Mouse (Mus musculus) c-Kit-positive CD71-positive TER-119-negative erythroid progenitor cells, embryonic 14.5 days (primary cell): ENCODE measurements around the gene Fbxl5.
A peak's percentile ranks its signal among the peaks of the same experiment; 100 is the strongest.

Source experiments
- DNase-seq: peaks from one replicate; pipeline ENCODE4 v3.0.0-alpha.2; 2013; ENCODE audit warnings: low read depth

Gene Fbxl5

DNA sequence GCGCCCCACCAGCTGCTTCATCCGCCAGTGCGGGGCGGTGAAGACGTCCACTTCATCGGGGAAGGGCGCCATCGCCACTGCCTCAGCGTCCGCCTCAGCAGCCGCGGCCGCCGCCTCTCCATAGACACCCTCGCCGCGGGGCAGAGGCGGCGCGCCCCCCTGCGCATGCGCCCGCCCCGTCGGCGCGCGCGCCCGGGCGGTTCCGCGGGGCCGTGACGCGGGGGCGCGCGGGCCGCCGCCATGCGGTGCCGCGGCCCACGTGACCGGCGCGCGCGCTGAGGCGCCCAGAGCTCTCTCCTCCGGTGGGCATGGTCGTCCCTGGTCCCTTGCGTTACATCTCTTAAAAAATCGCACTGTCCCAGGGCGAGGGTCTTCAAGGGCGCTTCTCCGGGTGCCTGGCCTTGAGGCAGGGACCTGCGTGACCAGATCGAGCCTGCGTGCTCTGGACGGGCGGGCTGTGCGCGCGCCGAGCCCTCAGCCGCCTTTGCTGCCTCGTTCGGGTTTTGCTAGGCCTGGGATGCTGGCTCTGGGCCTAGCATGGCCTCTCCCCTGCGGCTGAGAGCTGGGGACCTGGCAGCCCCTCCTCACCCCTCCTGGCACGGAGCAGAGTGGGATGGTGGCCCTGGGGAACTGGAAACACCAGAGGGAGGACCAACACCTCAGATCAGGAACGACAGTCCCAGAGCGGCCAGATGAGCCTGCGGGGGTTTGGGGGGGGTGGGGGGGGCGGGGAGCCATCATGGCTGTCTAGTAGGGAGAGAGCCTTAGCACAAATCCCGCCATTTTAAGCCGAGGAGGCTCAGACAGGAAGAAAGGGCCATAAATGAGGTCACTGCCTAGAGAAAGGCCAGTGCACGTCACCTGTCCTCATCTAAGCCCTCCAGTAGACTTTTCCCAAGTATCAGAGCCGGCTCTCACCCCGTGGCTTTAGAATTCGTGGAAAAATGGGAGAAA is 39.2 kb downstream of the Fbxl5 start:
- DNase-seq, result peak; percentile 45

DNA sequence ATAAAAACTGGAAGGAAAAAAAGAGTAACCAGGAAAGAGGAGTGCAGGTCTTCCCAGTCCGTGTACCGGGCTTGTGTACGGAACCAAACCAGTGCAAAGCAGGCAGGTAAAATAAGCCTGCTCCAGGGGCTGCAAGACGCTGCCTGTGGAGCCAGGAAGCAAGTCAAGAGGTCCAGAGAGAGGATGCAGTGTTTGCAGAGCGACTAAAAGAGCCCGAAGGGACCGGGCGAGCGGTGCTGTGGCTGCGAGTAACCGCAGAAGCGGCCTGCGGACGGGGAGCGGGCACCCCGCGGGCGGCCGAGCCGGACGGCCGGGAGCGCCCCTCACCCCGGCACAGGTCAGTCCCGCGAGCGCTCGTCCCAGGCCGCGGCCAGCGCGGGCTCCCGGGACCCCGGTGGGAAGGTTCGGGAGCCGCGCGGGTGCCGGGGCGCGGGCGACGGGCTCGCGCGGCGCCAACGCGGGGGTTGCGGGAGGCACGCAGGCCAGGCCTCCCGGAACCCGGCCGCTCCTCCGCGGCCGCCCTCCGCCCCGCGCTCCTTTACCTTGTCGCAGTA is 39.9 kb downstream of the Fbxl5 start:
- DNase-seq, result no peak

DNA sequence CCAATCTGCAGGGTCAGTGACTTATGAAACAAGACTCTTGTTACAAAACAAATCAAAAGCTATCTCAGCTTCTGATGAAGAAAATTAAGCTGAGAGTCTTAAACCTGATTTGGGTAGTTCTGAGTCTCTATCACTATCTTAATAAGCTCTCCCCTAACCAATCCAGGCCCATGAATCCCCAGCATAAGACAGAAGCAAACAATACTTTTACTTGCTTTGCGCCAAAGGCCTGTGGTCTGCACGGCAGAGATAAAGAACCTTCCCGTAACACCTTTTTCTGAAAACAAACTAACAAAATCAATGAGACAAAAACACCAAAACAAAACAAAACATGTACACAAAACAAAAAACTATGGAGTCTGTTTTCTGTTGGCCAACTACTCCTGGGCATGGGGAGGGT is 42.9 kb downstream of the Fbxl5 start:
- no peak for DNase-seq

DNA sequence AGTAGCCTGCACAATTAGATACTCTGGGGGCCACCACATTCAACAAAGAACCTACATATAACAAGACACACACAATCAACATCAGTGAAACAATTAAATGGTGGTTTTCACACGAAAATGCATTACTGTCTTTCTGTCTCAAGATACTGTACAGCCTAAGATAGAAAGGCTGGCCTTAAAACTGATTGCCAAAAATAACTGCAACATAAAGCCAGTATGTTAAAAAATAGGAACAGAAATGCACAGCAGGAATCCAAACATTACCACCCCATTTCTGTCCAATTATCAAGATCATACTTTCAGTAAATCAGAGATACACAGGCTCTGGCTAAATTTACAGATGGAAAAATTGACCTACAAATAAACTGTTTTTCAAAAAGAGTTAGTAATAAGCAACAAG is 44.4 kb downstream of the Fbxl5 start:
- no peak for DNase-seq

DNA sequence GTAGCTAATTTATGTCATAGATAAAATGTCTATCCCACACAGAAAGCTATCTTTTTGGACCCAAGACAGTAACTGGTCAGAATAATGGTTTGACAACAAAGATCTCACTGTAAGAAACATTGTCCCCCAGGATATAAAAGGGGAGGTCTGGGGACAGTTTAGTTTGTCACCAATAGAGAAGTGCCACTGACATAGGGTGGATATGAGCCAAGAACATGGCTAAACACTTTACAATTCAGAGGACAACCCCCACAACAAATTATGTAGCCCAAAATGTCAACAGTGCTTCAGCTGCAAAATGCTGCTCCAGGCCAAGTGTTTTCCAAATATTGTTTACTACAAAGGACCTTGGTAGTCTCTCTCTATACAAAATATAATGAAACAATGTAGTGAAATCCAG is 45.0 kb downstream of the Fbxl5 start:
- no peak for DNase-seq

DNA sequence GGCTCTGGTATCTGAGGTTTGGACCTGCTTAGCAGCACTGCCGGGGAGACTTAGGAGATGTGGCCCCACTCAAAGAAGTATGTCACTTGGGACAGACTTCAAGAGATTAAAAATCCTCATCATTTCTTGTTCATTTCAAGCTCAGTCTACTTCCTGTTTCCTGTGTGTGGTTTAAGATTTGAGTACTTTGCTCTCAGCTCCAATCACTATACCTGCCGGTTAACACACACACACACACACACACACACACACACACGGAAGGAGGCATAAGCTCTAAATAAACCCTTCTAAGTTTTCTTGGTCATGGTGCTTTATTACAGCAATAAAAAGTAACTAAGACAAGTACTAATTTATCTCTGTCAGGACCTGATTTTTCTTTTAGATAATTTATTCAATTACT is 49.9 kb downstream of the Fbxl5 start:
- DNase-seq, result no peak

DNA sequence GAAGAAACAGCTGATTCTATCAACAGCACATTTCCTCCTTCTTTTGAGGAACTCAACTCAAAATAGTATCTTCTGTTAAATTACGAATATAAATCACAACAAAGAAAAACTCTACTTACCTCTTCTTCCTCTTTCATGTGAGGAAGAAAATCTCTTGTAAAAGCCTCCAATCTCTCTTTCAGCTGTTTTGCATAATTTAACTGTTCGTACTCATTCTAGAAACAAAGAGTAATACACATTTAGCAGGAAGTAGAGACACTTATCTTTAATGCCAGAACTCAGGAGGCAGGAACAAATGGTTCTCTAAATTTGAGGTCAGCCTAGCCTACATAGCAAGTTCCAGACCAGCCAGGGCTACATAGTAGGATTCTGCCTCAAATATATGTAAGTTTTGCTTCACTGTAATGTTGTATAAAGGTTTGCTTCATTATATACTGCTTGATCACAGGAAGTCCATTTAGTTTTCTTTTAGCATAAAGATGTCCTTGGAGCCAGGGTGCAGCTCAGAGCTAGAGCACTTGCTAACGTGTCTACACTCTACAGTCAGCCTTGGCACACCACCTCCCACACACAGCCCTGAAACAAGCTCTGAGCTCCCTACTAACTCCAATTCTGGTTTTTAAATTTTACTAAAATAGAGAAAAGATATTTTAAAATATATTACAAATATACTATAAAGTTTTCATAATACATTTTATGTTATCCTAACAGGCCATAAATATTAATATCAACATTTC is 50.7 kb downstream of the Fbxl5 start:
- DNase-seq, result no peak

DNA sequence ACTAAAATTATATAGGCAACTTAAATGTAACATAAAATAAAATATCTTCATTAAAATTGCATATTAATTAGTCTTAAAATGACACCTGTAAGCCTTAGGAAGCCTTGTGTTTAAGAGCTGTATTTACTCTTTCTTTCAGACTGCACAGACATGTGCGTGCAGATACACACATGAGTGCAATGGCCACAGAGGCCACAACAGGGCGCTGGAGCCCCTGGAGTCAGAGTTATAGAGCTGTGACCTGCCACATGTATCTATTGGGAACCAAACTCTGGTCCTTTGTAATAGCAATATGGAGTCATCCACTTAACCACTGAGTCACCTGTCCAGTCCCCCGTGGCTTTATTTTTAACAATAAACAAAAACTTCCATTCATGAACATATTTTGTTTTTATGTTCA is 72.3 kb downstream of the Fbxl5 start:
- DNase-seq, result peak; percentile 5

DNA sequence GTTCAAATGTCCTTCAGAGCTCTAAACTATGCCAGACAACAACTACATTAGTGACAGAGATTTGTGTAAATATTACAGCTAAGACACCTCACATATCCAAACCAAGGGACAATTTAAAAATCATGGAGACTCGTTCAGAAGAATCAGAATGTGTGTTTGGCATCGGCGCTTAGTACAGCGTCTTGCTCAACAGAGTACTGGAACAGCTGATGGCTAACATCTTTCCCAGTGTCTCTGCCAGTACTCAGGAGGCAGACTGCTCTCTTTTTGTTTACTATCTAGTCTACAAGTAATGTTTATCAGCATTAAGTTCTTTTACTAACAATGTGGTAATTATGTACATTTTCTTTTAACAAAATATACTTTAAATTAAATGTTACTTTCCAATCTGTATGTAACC is 73.4 kb downstream of the Fbxl5 start:
- DNase-seq, result no peak

DNA sequence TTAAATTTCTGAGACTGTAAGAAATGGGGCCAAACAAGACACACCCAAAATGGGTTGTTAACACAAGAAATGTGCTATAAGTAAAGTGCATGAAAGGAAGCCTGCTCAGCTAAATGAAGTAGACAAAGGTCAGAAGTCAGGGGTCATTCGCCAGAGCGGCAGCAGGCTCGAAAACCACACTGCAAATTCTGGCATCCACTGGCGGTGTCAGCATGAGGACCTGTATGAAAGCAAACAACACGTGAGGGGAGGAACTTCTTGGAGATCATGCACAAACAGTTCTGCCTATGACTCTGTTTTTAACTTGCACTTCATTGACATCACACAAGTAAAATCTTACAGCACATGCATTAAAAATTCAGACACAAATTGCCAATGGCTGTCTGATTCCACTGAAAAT is 76.3 kb downstream of the Fbxl5 start:
- DNase-seq, result no peak

DNA sequence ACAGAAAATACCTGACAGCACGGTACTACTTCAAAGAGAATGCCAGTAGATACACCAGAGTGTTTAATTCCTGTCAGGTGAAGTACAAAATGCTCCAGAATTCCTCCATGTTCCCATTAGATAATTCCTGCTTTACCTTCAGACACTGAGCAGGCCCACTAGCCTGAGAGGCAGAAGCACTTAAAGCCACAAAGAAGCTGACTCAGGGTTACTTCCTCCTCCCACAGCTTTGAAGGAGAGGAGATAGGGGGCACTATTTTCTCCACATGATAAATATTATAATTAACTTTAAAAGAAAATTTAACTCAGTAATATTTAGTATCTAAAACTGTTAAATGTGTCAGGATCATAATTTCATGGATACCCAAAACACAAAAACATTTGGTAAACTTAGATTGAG is 77.3 kb downstream of the Fbxl5 start:
- DNase-seq, result no peak

DNA sequence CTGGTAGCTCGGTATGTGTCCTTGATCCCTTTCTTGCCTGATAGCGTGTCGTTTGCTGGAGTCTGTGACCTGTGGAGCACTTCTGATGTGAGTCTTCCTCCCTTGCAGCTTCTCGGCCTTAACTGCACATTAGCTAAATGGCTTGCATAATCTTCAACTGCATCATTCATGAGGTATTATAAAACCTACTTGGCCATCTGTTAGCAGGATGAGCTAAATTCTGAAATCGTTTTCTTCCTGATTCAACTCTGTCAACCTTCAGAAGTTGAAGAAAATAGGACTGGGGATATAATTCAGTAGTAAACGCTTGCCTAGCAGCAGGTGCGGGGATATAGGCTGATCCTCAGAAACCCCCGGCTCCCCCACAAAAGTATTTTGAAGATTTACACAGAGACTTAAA is 89.1 kb downstream of the Fbxl5 start:
- DNase-seq, result no peak

DNA sequence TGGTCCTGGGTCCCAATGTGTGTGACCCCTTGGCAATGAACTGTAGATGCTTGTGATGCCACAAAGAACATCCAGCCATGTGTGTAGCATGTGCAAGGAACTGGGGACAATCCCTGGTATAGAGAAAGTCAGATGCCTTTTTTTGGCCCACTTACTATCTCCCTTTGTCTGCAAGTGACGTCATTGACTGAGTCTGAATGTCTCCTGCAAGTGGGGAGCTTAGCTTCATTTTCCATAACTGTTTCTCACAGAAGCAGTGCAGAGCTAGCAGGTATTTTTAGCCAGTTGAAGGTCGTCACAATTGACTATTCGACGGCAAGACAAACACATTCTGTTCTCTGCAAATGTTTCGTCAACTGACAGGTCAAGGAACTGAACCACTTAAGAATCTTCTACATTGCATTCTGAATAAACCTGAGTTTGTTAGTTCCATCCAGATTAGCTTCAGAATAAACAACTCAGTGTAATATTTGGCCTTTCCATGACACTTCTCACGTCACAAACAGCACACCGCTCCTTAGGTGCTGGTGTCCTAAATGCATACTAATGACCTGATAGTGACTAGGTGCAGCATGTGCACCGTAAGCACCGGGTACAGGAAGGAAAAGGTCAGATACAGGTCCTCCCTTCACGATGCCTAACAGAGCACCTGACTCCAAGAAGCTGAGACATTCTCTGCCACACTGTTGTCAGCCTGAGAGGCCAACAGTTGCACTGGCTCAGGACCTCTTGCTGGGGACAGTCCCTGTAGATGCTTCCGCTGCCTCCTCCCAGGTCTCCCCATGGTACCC is 92.9 kb downstream of the Fbxl5 start:
- DNase-seq, result no peak

DNA sequence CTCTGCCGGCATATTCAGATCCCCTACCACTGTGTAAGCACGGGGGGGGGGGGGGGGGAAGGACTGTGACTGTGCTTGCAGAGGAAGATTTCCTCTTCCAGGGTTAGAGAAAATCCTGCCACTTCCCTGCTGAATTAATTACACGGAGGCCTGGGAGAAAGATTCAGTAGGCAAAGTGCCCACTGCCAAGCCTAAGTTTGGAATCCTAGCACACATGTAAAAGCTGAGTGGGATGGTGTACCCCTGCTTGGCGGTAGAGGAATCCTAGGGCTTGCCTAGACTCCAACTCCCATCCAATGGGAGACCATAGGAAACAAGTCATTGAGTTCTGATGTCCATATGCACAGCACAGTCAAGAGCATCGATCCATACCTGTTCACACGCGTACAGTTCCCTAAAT is 97.6 kb downstream of the Fbxl5 start:
- DNase-seq, result no peak

DNA sequence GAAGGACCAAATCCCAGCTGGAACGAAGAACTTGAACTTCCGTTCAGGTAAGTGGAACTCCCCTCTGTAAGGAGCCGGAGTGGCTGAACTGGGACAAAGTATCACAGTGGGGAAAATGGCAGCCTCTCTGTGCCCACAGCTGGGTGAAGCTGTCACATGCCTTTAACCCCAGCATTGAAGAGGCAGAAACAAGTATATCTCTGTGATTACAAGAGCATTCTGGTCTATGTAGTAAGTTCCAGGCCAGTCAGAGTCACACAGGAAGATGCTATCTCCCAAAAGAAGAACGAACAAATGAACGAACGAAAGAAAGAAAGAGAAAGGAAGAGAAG is 99.0 kb downstream of the Fbxl5 start:
- no peak for DNase-seq

DNA sequence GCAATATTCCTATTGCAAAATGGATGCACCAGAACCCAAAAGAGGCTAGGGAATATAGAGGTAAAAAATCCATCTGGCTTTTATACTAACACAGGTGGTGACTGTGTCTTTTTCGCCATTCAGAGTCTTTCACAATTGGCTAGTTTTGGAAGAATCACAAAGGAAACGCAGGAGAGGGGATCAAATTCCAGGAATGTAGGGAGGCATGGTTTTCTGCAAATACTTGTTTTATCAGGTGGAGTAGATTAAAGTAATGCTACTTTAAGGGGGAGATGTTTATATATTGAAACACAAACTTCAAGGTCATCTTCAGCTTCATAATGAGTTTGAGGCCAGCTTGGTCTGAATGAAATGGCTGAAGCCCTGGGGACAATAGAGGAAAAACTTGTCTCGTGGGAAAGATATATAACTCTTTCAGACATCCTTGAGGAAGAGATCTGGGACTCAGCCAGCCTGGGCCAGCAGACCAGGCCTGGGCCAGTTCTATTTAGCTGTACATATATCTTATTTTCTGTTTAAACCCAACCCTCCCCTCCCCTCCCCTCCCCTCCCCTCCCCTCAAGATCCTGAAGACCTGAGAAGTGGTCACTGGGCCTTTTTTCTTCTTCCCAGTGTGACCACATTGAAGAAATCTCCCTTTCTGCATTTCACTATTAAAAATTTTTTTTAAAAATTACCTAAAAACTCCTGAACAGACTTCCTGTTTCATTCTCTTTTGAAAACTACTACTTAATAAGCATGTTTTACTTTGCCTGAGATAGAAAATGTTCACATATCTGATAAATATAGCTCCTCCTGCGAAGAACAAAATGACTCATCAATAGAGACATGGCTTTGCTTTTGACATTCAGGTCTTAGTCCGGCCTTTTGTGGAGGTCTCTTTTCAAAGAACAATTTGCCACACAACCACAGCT is 99.6 kb downstream of the Fbxl5 start:
- no peak for DNase-seq

DNA sequence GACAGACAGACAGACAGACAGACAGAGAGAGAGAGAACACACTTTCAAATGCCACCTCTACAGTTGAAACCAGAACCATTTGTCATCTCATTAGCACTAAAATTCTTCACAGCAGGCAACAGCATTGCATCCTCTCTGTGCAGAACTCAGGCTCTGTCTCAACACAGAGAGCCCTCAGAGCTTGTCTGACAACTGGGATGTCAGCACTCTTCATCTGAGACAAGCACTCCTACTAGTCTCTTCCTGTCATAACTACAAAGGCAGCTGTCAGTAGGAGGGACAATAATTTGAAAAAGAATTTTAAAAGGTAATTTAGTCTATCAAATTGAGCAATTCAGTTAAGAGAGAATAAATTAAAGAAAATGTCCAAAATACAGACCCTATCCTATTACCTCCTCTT is 122.2 kb downstream of the Fbxl5 start:
- no peak for DNase-seq

DNA sequence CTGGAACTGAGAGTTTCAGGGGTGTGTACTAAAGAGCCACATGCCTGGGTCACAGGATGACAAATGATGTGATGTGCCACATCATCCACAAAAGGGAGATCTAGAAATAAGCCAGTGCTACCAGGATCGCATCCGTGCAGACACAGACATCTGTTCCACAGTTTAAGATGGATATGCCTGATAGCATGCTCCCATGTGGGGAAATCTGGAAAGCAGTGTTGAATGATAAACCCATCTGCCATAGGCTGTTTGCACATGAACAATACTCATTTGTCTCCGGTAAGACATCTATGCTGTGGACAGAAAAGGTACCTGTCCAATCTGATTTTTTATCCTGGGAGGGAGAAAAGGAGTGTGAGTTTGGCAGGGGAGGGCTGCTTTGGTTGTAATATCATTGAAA is 124.3 kb downstream of the Fbxl5 start:
- no peak for DNase-seq
